Mouse (Mus musculus) limb, embryonic 14.5 days (tissue): ENCODE data around the gene Gm28043. TPM values are rescaled to one million over a fixed set of nuclear protein-coding genes. Genes with fewer than 3 reads are reported as not detected.

Experiments used
- ATAC-seq: fragments of 200-750 bp; cut with Nextera tagmentation; 2 replicates; pipeline ENCODE4 v1.8.0; 2017; ENCODE audit warnings: low read depth, moderate number of reproducible peaks, moderate TSS enrichment; ENCODE audit not compliant: low FRiP score
- DNase-seq: peaks from one replicate; pipeline ENCODE4 v3.0.0-alpha.2; 2015; ENCODE audit warnings: low spot score
- H3K27ac ChIP-seq: fragments of 300-500 bp; sonication (generic); replicated peaks from 2 replicates; pipeline ENCODE4 v1.5.1; 2014; ENCODE audit warnings: low read depth, mild to moderate bottlenecking, low read length, moderate library complexity, mixed read lengths
- H3K27me3 ChIP-seq: fragments of 300-500 bp; sonication (generic); 2 replicates; pipeline ENCODE4 v1.6.1; 2014; ENCODE audit warnings: low read length, mixed read lengths; ENCODE audit not compliant: control insufficient read depth, insufficient read depth
- H3K36me3 ChIP-seq: fragments of 300-500 bp; sonication (generic); 2 replicates; pipeline ENCODE4 v1.6.1; 2014; ENCODE audit warnings: mild to moderate bottlenecking, low read length, moderate library complexity, mixed read lengths; ENCODE audit not compliant: control insufficient read depth, insufficient read depth
- H3K4me1 ChIP-seq: fragments of 300-500 bp; sonication (generic); 2 replicates; pipeline ENCODE4 v1.6.1; 2014; ENCODE audit warnings: antibody characterized with exemption, low read length, mixed read lengths; ENCODE audit not compliant: control insufficient read depth, insufficient read depth
- H3K4me2 ChIP-seq: fragments of 300-500 bp; sonication (generic); replicated peaks from 2 replicates; pipeline ENCODE4 v1.6.1; 2014; ENCODE audit warnings: low read depth, mild to moderate bottlenecking, low read length, moderate library complexity; ENCODE audit not compliant: severe bottlenecking
- H3K4me3 ChIP-seq: fragments of 300-500 bp; sonication (generic); replicated peaks from 2 replicates; pipeline ENCODE4 v1.5.1; 2014; ENCODE audit warnings: low read length
- H3K9ac ChIP-seq: fragments of 300-500 bp; sonication (generic); 2 replicates; pipeline ENCODE4 v1.6.1; 2014; ENCODE audit warnings: mild to moderate bottlenecking, low read depth, low read length, moderate library complexity; ENCODE audit not compliant: severe bottlenecking
- H3K9me3 ChIP-seq: fragments of 300-500 bp; sonication (generic); 2 replicates; pipeline ENCODE4 v1.6.1; 2016; ENCODE audit warnings: low read length; ENCODE audit not compliant: control insufficient read depth
- POLR2A ChIP-seq: fragments of 200-500 bp; IDR thresholded peaks from 2 replicates; pipeline ENCODE4 v1.8.0; 2012; ENCODE audit warnings: inconsistent platforms, mild to moderate bottlenecking, moderate library complexity, borderline replicate concordance; ENCODE audit not compliant: insufficient read depth, insufficient read length; ENCODE audit errors: extremely low read depth
- WGBS: fragments of 180-500 bp; shearing (Covaris S2); extraction: QIAGEN DNeasy Blood & Tissue Kit; methylation state at CpG from one replicate; pipeline ENCODE4 v1.1.7; 2014; 5-methylcytosine and 5-hydroxymethylcytosine counted together
- polyA plus RNA-seq, 2 experiments: library from polyadenylated mRNA; depleted of rRNA in 1 of 2; stranded (reverse) in 1 of 2; unstranded in 1 of 2; fragments of >200 nt; fragmentation: Nextera tagmentation in 1 of 2; extraction: Ambion mirVana in 1 of 2; gene quantifications; 2 replicates each; pipeline versions ENCODE4 v1.2.1 to v1.2.3; 2012 to 2014

Gm28043 gene
- polyA plus RNA-seq, 2 experiments, result 2.8 to 3.5 TPM

- no peak for DNase-seq
- H3K9me3 ChIP-seq, result no peaks in the 10 kb centered on the region
- no peak for TF ChIP-seq POLR2A
- no peak overlapping the region for H3K4me3 ChIP-seq
- H3K27ac ChIP-seq, result no peak overlapping the region
- peaks cover 75% of the 10 kb centered on the region for H3K36me3 ChIP-seq
- H3K4me1 ChIP-seq, result no peaks in the 10 kb centered on the region
- no peak overlapping the region for H3K4me2 ChIP-seq
- no peaks in the 10 kb centered on the region for H3K27me3 ChIP-seq
- no peak for ATAC-seq
- 91% methylated on average over 2 of the region's 2 CpGs for WGBS
- no peak overlapping the region for H3K9ac ChIP-seq
Observed at GRCm38 (mm10) chr17:29671021-29671420, 56.3 kb downstream of the Gm28043 start.

- no peaks in the 10 kb centered on the region for H3K27me3 ChIP-seq
Observed at GRCm38 (mm10) chr17:29673325-29673724, 58.6 kb downstream of the Gm28043 start.

GRCm38 (mm10) chr17:29678526-29678925, 63.9 kb downstream of the Gm28043 start:
- Histone ChIP-seq H3K27me3 (no peaks in the 10 kb centered on the region), H3K36me3 (peaks cover 98% of the 10 kb centered on the region), H3K4me3 (no peak overlapping the region), H3K4me2 (no peak overlapping the region), H3K9me3 (no peaks in the 10 kb centered on the region), H3K27ac (no peak overlapping the region), H3K9ac (no peak overlapping the region), H3K4me1 (no peaks in the 10 kb centered on the region)
- no peak for ATAC-seq
- no peak for TF ChIP-seq POLR2A
- 88% methylated on average over 8 of the region's 8 CpGs for WGBS
- DNase-seq, result no peak

More at GRCm38 (mm10) chr17:29673325-29673724, 58.6 kb downstream of the Gm28043 start:
- WGBS, result 96% methylated on average over 4 of the region's 4 CpGs
- no peak overlapping the region for H3K9ac ChIP-seq
- DNase-seq (no peak), ATAC-seq (no peak)
- H3K4me2 ChIP-seq, result no peak overlapping the region
- no peak for TF ChIP-seq POLR2A
- H3K4me3 ChIP-seq, result no peak overlapping the region
- no peak overlapping the region for H3K27ac ChIP-seq
- H3K36me3 ChIP-seq, result peaks cover 82% of the 10 kb centered on the region
- no peaks in the 10 kb centered on the region for H3K4me1 ChIP-seq
- no peaks in the 10 kb centered on the region for H3K9me3 ChIP-seq

- DNase-seq, result no peak
- Histone ChIP-seq H3K4me1 (no peaks in the 10 kb centered on the region), H3K27me3 (no peaks in the 10 kb centered on the region), H3K36me3 (peaks cover 98% of the 10 kb centered on the region), H3K9ac (no peak overlapping the region), H3K27ac (no peak overlapping the region), H3K4me2 (no peak overlapping the region), H3K4me3 (no peak overlapping the region), H3K9me3 (no peaks in the 10 kb centered on the region)
- TF ChIP-seq POLR2A, result no peak
- no peak for ATAC-seq
- WGBS, result 90% methylated on average over 6 of the region's 6 CpGs
Observed at GRCm38 (mm10) chr17:29679038-29679767, 64.5 kb downstream of the Gm28043 start.

- no peak overlapping the region for H3K27ac ChIP-seq
Observed at GRCm38 (mm10) chr17:29680174-29680573, 65.5 kb downstream of the Gm28043 start.

More at GRCm38 (mm10) chr17:29680174-29680573, 65.5 kb downstream of the Gm28043 start:
- Histone ChIP-seq H3K4me1 (no peaks in the 10 kb centered on the region), H3K4me2 (no peak overlapping the region), H3K9me3 (no peaks in the 10 kb centered on the region), H3K27me3 (no peaks in the 10 kb centered on the region), H3K9ac (no peak overlapping the region), H3K36me3 (peaks cover 98% of the 10 kb centered on the region), H3K4me3 (no peak overlapping the region)
- TF ChIP-seq POLR2A, result no peak
- ATAC-seq (no peak), DNase-seq (no peak)
- 70% methylated on average over 2 of the region's 2 CpGs for WGBS
